Mouse (Mus musculus): ENCODE measurements at regions not wholly inside any gene's neighbourhood (a gene's known extent, or its start where the extent isn't known, plus 50 kb on each side); places are given as distances from the start of the nearest gene placed in this dataset.
A peak's percentile ranks its signal among the peaks of the same experiment; 100 is the strongest.
"Not testable (repeated sequence)": the region's sequence is repeated elsewhere in the genome, so short reads cannot be mapped to it uniquely, and the experiment has no call there.

GRCm38 (mm10) chr17:13474310-13475094 is 120.1 kb downstream of the Tcp10c start:
- ATAC-seq (ENCODE audit: low FRiP score, low read depth) = no peak
- Histone ChIP-seq H3K4me3 (no peak overlapping the region), H3K27me3 (no peaks in the 10 kb centered on the region), H3K9ac (replicated peaks) (no peak overlapping the region), H3K4me1 (peaks cover 13% of the 10 kb centered on the region), H3K27ac (replicated peaks) (no peak overlapping the region), H3K36me3 (no peaks in the 10 kb centered on the region), H3K4me2 (replicated peaks) (no peak overlapping the region), H3K9me3 (no peaks in the 10 kb centered on the region)
- 82% methylated on average over 14 of the region's 14 CpGs for WGBS

- Histone ChIP-seq H3K4me3 (no peak overlapping the region), H3K27me3 (no peaks in the 10 kb centered on the region), H3K4me2 (replicated peaks) (peak overlapping the region; percentile 23), H3K9me3 (no peaks in the 10 kb centered on the region), H3K36me3 (no peaks in the 10 kb centered on the region), H3K9ac (replicated peaks) (0 out of 2 replicates have a peak overlapping the region, but pooled peaks have one; percentile 2), H3K27ac (replicated peaks) (peak overlapping the region; percentile 60), H3K4me1 (peaks cover 25% of the 10 kb centered on the region)
- 19% methylated on average over 5 of the region's 5 CpGs for WGBS
- peak; percentile 86 for ATAC-seq (ENCODE audit: low FRiP score, low read depth)
These were observed 124.6 kb downstream of the Tcp10c start for GRCm38 (mm10) chr17:13478866-13479571.

- H3K36me3 ChIP-seq = no peaks in the 10 kb centered on the region
- no peaks in the 10 kb centered on the region for H3K27me3 ChIP-seq
- peak overlapping the region; percentile 23 for H3K4me2 ChIP-seq (replicated peaks)
- peak overlapping the region; percentile 60 for H3K27ac ChIP-seq (replicated peaks)
- 15% methylated on average over 11 of the region's 12 CpGs for WGBS
- 0 out of 2 replicates have a peak overlapping the region, but pooled peaks have one; percentile 2 for H3K9ac ChIP-seq (replicated peaks)
- H3K4me1 ChIP-seq = peaks cover 25% of the 10 kb centered on the region
- H3K9me3 ChIP-seq = no peaks in the 10 kb centered on the region
- H3K4me3 ChIP-seq = no peak overlapping the region
- ATAC-seq (ENCODE audit: low FRiP score, low read depth) = peak; percentile 70
These were observed 125.2 kb downstream of the Tcp10c start for GRCm38 (mm10) chr17:13479572-13480063.

- Histone ChIP-seq H3K36me3 (no peaks in the 10 kb centered on the region), H3K4me1 (peaks cover 25% of the 10 kb centered on the region), H3K9ac (replicated peaks) (no peak overlapping the region), H3K27me3 (no peaks in the 10 kb centered on the region), H3K27ac (replicated peaks) (no peak overlapping the region), H3K9me3 (no peaks in the 10 kb centered on the region), H3K4me2 (replicated peaks) (no peak overlapping the region), H3K4me3 (no peak overlapping the region)
- no peak for ATAC-seq (ENCODE audit: low FRiP score, low read depth)
- WGBS = 82% methylated on average over 7 of the region's 7 CpGs
These were observed 127.2 kb downstream of the Tcp10c start for GRCm38 (mm10) chr17:13481445-13482085.

- no peaks in the 10 kb centered on the region for H3K27me3 ChIP-seq
- no peak overlapping the region for H3K9ac ChIP-seq (replicated peaks)
- no peaks in the 10 kb centered on the region for H3K36me3 ChIP-seq
- peaks cover 25% of the 10 kb centered on the region for H3K4me1 ChIP-seq
- no peak for ATAC-seq (ENCODE audit: low FRiP score, low read depth)
- no peak overlapping the region for H3K27ac ChIP-seq (replicated peaks)
- H3K4me3 ChIP-seq = no peak overlapping the region
- no peak overlapping the region for H3K4me2 ChIP-seq (replicated peaks)
- 85% methylated on average over 3 of the region's 3 CpGs for WGBS
- no peaks in the 10 kb centered on the region for H3K9me3 ChIP-seq
These were observed 127.8 kb downstream of the Tcp10c start for GRCm38 (mm10) chr17:13482136-13482535.

GRCm38 (mm10) chr17:13487291-13488215 is 133.2 kb downstream of the Tcp10c start:
- Histone ChIP-seq H3K27me3 (no peaks in the 10 kb centered on the region), H3K4me1 (no peaks in the 10 kb centered on the region)

GRCm38 (mm10) chr17:13488608-13489324 is 134.4 kb downstream of the Tcp10c start:
- Histone ChIP-seq H3K4me1 (no peaks in the 10 kb centered on the region), H3K36me3 (no peaks in the 10 kb centered on the region)

More at GRCm38 (mm10) chr17:13487291-13488215, 133.2 kb downstream of the Tcp10c start:
- Histone ChIP-seq H3K9me3 (no peaks in the 10 kb centered on the region), H3K36me3 (no peaks in the 10 kb centered on the region), H3K9ac (replicated peaks) (no peak overlapping the region), H3K4me2 (replicated peaks) (no peak overlapping the region), H3K27ac (replicated peaks) (no peak overlapping the region), H3K4me3 (no peak overlapping the region)
- no peak for ATAC-seq (ENCODE audit: low FRiP score, low read depth)
- 87% methylated on average over 10 of the region's 10 CpGs for WGBS

GRCm38 (mm10) chr17:13492239-13492638 is 137.9 kb downstream of the Tcp10c start:
- H3K27ac ChIP-seq (replicated peaks); ATAC-seq (ENCODE audit: low FRiP score, low read depth); H3K4me3 ChIP-seq; H3K9ac ChIP-seq (replicated peaks); H3K36me3 ChIP-seq; H3K9me3 ChIP-seq; H3K4me1 ChIP-seq; H3K4me2 ChIP-seq (replicated peaks); H3K27me3 ChIP-seq: not testable (repeated sequence)
- 94% methylated on average over 1 of the region's 1 CpGs for WGBS

More at GRCm38 (mm10) chr17:13488608-13489324, 134.4 kb downstream of the Tcp10c start:
- no peak for ATAC-seq (ENCODE audit: low FRiP score, low read depth)
- WGBS = 88% methylated on average over 9 of the region's 9 CpGs
- Histone ChIP-seq H3K4me3 (no peak overlapping the region), H3K4me2 (replicated peaks) (no peak overlapping the region), H3K27me3 (no peaks in the 10 kb centered on the region), H3K9ac (replicated peaks) (no peak overlapping the region), H3K27ac (replicated peaks) (no peak overlapping the region), H3K9me3 (no peaks in the 10 kb centered on the region)

- H3K9me3 ChIP-seq; H3K4me1 ChIP-seq; H3K27me3 ChIP-seq; H3K27ac ChIP-seq (replicated peaks); H3K9ac ChIP-seq (replicated peaks); H3K36me3 ChIP-seq; H3K4me3 ChIP-seq; ATAC-seq (ENCODE audit: low FRiP score, low read depth); H3K4me2 ChIP-seq (replicated peaks): not testable (repeated sequence)
- WGBS = 70% methylated on average over 4 of the region's 7 CpGs
These were observed 138.4 kb downstream of the Tcp10c start for GRCm38 (mm10) chr17:13492649-13493277.

GRCm38 (mm10) chr17:13493866-13494265 is 139.5 kb downstream of the Tcp10c start:
- H3K4me1 ChIP-seq; H3K27me3 ChIP-seq; H3K9me3 ChIP-seq; H3K36me3 ChIP-seq; H3K4me2 ChIP-seq (replicated peaks); H3K9ac ChIP-seq (replicated peaks); ATAC-seq (ENCODE audit: low FRiP score, low read depth); H3K27ac ChIP-seq (replicated peaks); H3K4me3 ChIP-seq: not testable (repeated sequence)
- 87% methylated on average over 3 of the region's 3 CpGs for WGBS
